Mouse (Mus musculus) midbrain, embryonic 15.5 days (tissue): ENCODE data around the gene Nup210l. TPM values are rescaled to one million over a fixed set of nuclear protein-coding genes. Genes with fewer than 3 reads are reported as not detected.

ENCODE experiments used
- ATAC-seq: fragments of 200-750 bp; cut with Nextera tagmentation; replicated peaks from 2 replicates; pipeline ENCODE4 v1.8.0; 2017; ENCODE audit warnings: moderate TSS enrichment
- H3K27ac ChIP-seq: fragments of 300-500 bp; sonication (generic); 2 replicates; pipeline ENCODE4 v1.5.1; 2015; ENCODE audit warnings: mild to moderate bottlenecking, inconsistent platforms
- H3K27me3 ChIP-seq: fragments of 300-500 bp; sonication (generic); replicated peaks from 2 replicates; pipeline ENCODE4 v1.6.1; 2015; ENCODE audit warnings: inconsistent platforms
- H3K36me3 ChIP-seq: fragments of 300-500 bp; sonication (generic); replicated peaks from 2 replicates; pipeline ENCODE4 v1.6.1; 2015; ENCODE audit warnings: inconsistent platforms
- H3K4me1 ChIP-seq: fragments of 300-500 bp; sonication (generic); 2 replicates; pipeline ENCODE4 v1.6.1; 2015; ENCODE audit warnings: inconsistent platforms
- H3K4me2 ChIP-seq: fragments of 300-500 bp; sonication (generic); 2 replicates; pipeline ENCODE4 v1.6.1; 2015; ENCODE audit warnings: inconsistent platforms, mild to moderate bottlenecking, moderate library complexity
- H3K4me3 ChIP-seq: fragments of 300-500 bp; sonication (generic); 2 replicates; pipeline ENCODE4 v1.5.1; 2015; ENCODE audit warnings: mild to moderate bottlenecking, inconsistent platforms
- H3K9ac ChIP-seq: fragments of 300-500 bp; sonication (generic); 2 replicates; pipeline ENCODE4 v1.6.1; 2015; ENCODE audit warnings: mild to moderate bottlenecking, inconsistent platforms
- H3K9me3 ChIP-seq: fragments of 300-500 bp; sonication (generic); 2 replicates; pipeline ENCODE4 v1.6.1; 2016; ENCODE audit warnings: inconsistent platforms
- WGBS: fragments of 180-500 bp; shearing (Covaris S2); methylation state at CpG from one replicate; pipeline ENCODE4 v1.1.7; 2015; ENCODE audit warnings: mixed read lengths; 5-methylcytosine and 5-hydroxymethylcytosine counted together
- polyA plus RNA-seq: library from polyadenylated mRNA; unstranded; fragments of >200 nt; fragmentation: Nextera tagmentation; extraction: Ambion mirVana; gene quantifications from 2 replicates; pipeline ENCODE4 v1.2.1, GENCODE M21; 2015

Gene Nup210l
- polyA plus RNA-seq, 1 experiment from 2014 or later, result 0.26 TPM

DNA sequence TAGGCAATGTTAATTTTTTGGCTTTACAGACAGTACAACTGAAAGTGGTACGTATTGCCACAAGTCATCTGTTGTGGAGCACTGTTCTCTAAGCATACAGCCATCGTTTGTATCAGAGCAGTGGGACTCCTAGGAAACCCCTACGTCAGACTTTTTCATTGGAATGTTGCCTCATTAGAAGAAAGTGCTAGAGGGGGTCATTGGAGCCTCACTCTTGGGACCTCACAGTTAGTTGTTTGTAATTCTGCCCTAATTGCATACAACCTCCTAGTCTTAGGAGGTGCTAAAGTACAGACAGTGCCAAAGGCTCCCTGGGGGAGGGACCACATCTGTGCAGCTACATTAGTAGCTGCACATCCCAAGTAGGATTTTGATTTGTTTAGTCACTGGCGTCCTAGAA is 90.8 kb downstream of the Nup210l start:
- H3K9ac ChIP-seq, result no peak overlapping the region
- H3K27me3 ChIP-seq, result no peaks in the 10 kb centered on the region
- no peak overlapping the region for H3K4me2 ChIP-seq
- 51% methylated on average over 4 of the region's 4 CpGs for WGBS
- no peaks in the 10 kb centered on the region for H3K36me3 ChIP-seq
- ATAC-seq, result no peak
- H3K4me3 ChIP-seq, result no peak overlapping the region
- no peak overlapping the region for H3K27ac ChIP-seq
- no peaks in the 10 kb centered on the region for H3K4me1 ChIP-seq
- no peaks in the 10 kb centered on the region for H3K9me3 ChIP-seq

DNA sequence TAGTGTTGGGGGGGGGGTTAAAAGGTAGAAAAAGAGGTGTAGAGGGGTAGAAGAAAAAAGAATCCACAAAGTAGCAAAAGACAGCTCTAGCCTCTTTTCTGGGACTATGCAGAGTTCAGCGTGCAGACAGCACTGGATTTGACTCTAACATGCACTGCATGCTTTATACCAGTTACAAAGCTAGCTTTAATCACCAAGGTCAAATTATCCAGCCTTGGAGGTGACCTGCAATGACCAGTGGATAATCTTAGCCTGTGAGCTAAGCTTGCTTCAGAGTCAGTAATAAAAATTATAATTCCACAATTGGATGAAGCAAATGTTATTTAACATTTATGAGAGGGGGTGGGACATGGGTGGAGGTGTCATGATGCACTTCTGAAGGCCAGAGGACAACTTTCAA is 91.7 kb downstream of the Nup210l start:
- no peak for ATAC-seq
- Histone ChIP-seq H3K9me3 (no peaks in the 10 kb centered on the region), H3K27ac (no peak overlapping the region), H3K4me1 (no peaks in the 10 kb centered on the region), H3K4me3 (no peak overlapping the region), H3K36me3 (no peaks in the 10 kb centered on the region), H3K9ac (no peak overlapping the region), H3K4me2 (no peak overlapping the region), H3K27me3 (no peaks in the 10 kb centered on the region)
- WGBS, result 80% methylated on average over 1 of the region's 1 CpGs

DNA sequence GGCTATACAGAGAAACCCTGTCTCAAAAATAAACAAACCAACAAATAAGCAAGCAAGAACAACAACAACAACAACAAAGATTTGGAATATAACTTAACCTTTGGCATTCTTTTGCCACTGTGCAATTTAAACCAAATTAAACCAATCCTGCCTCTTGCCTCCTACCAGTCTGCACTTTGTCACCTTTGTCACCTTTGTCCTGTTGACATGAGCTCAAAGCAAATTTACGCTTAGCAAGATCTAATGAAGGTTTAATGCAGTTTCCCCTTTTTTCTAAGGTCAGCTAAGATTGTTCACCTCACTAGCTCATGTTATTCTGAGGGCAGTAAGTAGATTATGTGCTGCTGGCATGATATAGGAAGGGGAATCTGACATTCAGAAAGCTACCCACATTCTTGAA is 93.6 kb downstream of the Nup210l start:
- no peaks in the 10 kb centered on the region for H3K27me3 ChIP-seq
- WGBS, result 95% methylated on average over 1 of the region's 1 CpGs
- no peak overlapping the region for H3K27ac ChIP-seq
- ATAC-seq, result no peak
- no peak overlapping the region for H3K4me2 ChIP-seq
- H3K4me3 ChIP-seq, result no peak overlapping the region
- H3K9ac ChIP-seq, result no peak overlapping the region
- no peaks in the 10 kb centered on the region for H3K36me3 ChIP-seq
- no peaks in the 10 kb centered on the region for H3K4me1 ChIP-seq
- H3K9me3 ChIP-seq, result no peaks in the 10 kb centered on the region

DNA sequence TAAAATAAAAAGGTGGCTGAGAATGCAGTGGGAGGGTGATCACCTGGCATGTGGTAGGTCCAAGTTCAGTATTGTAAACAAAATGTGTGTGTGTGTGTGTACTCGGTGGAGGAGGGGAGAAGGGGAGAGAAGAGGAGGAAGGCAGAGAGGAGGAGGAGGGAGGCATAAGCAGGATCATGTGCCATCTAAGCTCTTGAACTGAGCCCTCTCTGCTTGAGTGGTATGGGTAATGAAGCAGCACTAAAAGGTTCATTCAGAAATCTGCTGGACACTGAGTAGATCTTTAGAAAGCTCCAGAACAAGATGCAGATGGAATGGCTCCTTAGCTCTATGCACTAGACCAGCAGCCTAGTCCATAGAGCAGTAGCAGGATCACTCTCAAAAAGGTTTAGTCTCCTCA is 99.0 kb downstream of the Nup210l start:
- H3K27ac ChIP-seq, result no peak overlapping the region
- WGBS, result 71% methylated on average over 1 of the region's 1 CpGs

DNA sequence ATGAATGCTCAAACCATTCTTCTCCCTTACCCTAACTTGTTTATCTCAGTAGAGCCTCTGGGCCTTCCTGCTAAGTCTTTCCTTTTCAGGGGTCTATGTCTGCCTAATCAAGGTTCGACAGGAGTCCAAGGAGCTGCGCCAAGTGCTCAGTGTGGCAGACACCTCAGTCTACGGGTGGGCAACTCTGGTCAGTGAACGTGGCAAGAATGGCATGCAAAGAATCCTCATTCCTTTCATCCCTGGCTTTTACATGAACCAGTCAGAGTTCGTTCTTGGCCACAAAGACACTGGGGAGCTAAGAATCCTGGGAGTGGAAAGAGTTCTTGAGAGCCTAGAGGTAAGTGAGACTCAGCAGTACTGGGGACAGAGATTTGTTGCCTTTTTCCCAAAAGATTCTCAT is 99.7 kb downstream of the Nup210l start:
- peaks cover 7% of the 10 kb centered on the region; the same call in 1 of the 2 replicates for H3K36me3 ChIP-seq
- no peaks in the 10 kb centered on the region for H3K4me1 ChIP-seq
- no peak overlapping the region for H3K4me3 ChIP-seq
- H3K4me2 ChIP-seq, result no peak overlapping the region
- H3K9ac ChIP-seq, result no peak overlapping the region
- no peaks in the 10 kb centered on the region for H3K9me3 ChIP-seq
- no peaks in the 10 kb centered on the region for H3K27me3 ChIP-seq
- WGBS, result 78% methylated on average over 5 of the region's 5 CpGs
- no peak overlapping the region for H3K27ac ChIP-seq
- ATAC-seq, result no peak

More for the DNA sequence above, 99.0 kb downstream of the Nup210l start:
- no peak overlapping the region for H3K4me3 ChIP-seq
- H3K4me2 ChIP-seq, result no peak overlapping the region
- no peaks in the 10 kb centered on the region for H3K27me3 ChIP-seq
- no peaks in the 10 kb centered on the region for H3K9me3 ChIP-seq
- H3K36me3 ChIP-seq, result 0 out of 2 replicates have a peak, but pooled peaks cover under 1% of the 10 kb centered on the region
- no peaks in the 10 kb centered on the region for H3K4me1 ChIP-seq
- no peak overlapping the region for H3K9ac ChIP-seq
- no peak for ATAC-seq

DNA sequence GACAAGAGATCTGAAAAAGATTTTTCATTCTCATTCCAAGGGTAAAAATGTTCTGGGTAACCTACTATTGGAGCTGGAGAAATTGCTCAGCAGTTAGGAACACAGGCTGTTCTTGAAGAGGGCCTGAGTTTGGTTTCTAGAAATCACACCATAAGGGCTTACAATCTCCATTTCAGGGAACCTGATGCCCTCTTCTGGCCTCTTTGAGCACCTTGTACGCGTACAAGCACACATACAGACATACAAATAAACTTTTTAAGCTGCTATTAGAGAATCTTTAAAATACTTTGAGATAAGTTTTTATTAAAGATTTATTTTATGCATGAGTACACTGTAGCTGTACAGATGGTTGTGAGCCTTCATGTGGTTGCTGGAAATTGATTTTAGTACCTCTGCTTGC is 100.7 kb downstream of the Nup210l start:
- H3K9ac ChIP-seq, result no peak overlapping the region
- H3K4me2 ChIP-seq, result no peak overlapping the region
- no peak overlapping the region for H3K27ac ChIP-seq
- H3K4me1 ChIP-seq, result no peaks in the 10 kb centered on the region
- 95% methylated on average over 2 of the region's 2 CpGs for WGBS
- no peak overlapping the region for H3K4me3 ChIP-seq
- no peaks in the 10 kb centered on the region for H3K27me3 ChIP-seq
- peaks cover 12% of the 10 kb centered on the region; the same call in 1 of the 2 replicates for H3K36me3 ChIP-seq
- no peaks in the 10 kb centered on the region for H3K9me3 ChIP-seq
- ATAC-seq, result no peak

DNA sequence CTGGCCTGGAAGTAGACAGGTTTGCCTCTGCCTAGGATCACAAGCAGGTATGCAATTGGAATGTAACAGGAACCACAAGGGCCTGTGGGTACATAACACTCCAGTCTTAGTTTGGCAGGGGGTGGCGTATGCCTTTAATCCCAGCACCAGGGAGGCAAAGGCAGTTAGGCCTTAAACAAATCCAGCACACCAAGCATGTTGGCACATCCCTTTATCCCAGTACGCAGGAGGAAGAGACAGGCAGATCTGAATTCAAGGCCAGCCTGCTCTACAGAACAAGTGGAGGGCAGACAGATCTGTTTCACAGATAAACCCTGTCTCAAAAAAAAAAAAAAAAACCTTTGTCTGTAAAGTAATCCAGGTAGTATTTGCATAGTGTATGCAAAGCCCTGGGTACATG is 104.7 kb downstream of the Nup210l start:
- Histone ChIP-seq H3K27ac (no peak overlapping the region), H3K4me2 (no peak overlapping the region), H3K9ac (no peak overlapping the region), H3K4me1 (peaks cover 24% of the 10 kb centered on the region), H3K9me3 (no peaks in the 10 kb centered on the region), H3K4me3 (no peak overlapping the region), H3K36me3 (peaks cover 19% of the 10 kb centered on the region; the same call in 1 of the 2 replicates), H3K27me3 (no peaks in the 10 kb centered on the region)
- WGBS, result 92% methylated on average over 2 of the region's 2 CpGs
- no peak for ATAC-seq

DNA sequence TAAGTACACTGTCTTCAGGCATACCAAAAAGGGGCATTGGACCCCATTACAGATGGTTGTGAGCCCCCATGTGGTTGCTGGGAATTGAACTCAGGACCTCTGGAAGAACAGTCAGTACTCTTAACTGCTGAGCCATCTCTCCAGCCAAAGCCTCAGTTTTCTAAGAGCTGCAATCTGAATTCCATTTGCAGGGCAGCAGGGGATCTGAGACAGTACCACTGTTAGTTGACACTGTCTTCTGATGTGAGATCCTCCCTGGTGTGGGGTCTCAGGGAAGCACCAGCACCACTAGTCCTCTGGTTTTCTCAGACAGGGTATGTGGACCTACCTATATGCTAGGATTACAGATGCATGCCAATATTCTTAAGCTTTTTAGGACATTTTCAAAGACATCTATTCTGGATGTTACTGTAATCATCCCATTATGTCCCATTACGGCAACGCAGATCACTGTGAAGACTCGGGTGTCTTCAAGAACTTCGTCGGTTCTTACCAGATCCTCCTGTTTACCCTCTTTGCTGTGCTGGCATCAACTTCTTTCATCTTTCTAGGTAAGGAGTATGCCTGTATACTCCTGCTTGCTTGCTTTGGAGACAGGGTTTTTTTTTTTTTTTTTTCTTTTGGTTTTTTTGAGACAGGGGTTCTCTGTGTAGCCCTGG is 106.1 kb downstream of the Nup210l start:
- no peak for ATAC-seq
- Histone ChIP-seq H3K4me2 (no peak overlapping the region), H3K27me3 (no peaks in the 10 kb centered on the region), H3K9me3 (no peaks in the 10 kb centered on the region), H3K4me3 (no peak overlapping the region), H3K9ac (no peak overlapping the region), H3K4me1 (peaks cover 32% of the 10 kb centered on the region), H3K36me3 (peaks cover 19% of the 10 kb centered on the region; the same call in 1 of the 2 replicates), H3K27ac (no peak overlapping the region)
- 93% methylated on average over 5 of the region's 5 CpGs for WGBS

DNA sequence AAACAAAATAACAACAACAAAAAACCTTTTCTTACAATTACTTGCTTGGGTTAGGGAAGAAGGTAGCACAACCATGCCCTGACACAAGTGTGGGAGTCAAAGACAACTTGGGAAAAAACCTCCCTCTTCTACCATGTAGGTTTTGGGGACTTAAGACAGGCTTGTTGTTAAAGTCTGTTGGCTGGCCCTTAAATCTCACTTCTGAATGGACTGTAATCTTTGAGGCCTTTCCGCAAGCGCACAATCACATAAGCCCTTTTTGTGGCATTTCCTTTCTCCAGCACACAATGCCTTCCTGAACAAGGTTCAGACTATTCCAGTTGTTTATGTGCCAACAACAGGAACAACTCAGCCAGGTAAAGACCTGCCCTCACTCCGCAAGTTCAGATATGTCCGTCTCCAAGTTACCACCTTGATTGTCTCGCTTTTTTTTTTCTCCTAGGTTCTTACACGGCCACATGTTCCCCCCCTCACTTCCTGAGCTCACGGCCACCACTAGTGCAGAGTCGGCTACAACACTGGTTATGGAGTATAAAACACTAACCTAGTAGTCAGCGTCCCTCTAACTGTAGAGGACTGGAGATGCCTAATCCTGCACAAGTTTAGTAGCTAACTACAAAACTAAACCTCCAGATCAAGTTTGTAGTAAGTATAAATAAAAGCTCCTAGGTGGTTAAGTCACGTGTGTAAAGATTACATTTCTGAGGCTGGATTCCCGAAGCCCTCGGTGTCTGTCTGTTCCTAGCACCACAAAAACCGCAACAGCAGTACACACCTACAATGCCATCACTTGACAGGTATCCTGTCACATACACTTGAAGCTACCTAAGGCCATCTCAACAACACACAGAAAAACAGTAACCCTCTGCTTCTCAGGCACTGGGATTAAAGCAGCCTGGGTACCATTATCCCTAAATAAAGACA is 107.8 kb downstream of the Nup210l start:
- H3K4me2 ChIP-seq, result peak overlapping the region; percentile 96; the same call in 1 of the 2 replicates
- no peaks in the 10 kb centered on the region for H3K27me3 ChIP-seq
- no peak overlapping the region for H3K9ac ChIP-seq
- WGBS, result 85% methylated on average over 13 of the region's 13 CpGs
- H3K36me3 ChIP-seq, result peaks cover 19% of the 10 kb centered on the region; the same call in 1 of the 2 replicates
- H3K27ac ChIP-seq, result no peak overlapping the region
- H3K4me3 ChIP-seq, result peak overlapping the region; percentile 93; the same call in 1 of the 2 replicates
- no peak for ATAC-seq
- no peaks in the 10 kb centered on the region for H3K9me3 ChIP-seq
- peaks cover 32% of the 10 kb centered on the region for H3K4me1 ChIP-seq

DNA sequence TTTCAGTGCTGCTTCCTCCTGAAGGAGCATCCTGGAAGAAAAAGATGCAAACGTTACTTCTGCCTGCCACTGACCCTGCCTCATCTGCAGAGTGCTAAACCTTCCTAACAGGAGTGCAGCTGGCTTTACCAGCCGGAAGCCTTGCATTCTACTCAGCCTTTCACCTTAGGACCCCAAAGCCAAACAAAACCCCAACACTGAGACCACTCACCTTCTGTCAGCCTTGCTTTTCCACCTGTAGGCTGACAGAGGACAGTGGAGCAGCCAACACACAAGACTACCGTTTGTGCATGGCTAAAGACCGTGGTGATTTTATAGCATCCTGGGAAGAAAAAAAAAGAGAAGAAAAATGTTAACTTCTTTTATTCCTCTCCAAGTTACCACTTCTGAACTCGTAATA is 108.8 kb downstream of the Nup210l start:
- Histone ChIP-seq H3K4me2 (peak overlapping the region; percentile 96), H3K36me3 (peaks cover 19% of the 10 kb centered on the region; the same call in 1 of the 2 replicates), H3K27me3 (no peaks in the 10 kb centered on the region), H3K4me3 (peak overlapping the region; percentile 93), H3K9ac (peak overlapping the region; percentile 93), H3K27ac (peak overlapping the region; percentile 91), H3K4me1 (peaks cover 32% of the 10 kb centered on the region), H3K9me3 (no peaks in the 10 kb centered on the region)
- WGBS, result 15% methylated on average over 5 of the region's 5 CpGs
- ATAC-seq, result no peak

DNA sequence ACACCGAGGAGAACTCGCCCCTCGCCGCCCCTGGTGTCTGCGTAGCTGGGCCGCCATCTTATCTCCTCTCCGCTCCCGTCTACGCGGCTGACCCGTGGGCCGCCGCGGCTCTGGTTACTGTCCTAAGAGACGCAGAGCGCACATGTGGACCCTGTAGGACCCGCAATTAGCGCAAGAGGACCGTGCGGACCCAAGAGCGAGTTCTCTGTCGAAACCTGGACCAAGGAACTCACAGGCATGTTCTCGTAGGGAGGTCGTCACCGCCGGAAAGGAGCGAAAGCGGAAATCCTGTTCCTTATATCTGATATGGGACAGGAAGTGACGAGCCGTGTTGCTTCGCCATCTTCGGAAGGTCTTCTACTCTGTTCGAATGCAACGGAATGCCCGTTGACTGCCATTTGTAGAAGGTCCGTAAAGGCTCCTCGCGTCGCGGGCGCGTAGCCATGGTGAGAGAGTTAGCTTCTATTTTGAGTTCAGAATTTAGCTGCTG is 109.5 kb downstream of the Nup210l start, which contains the start of the genes Rps27 and Rab13:
Gene Rps27, minus strand, starts transcription at position 275 of the 490 bp plus-strand sequence.
Gene Rab13, plus strand, starts transcription at position 319 of the 490 bp plus-strand sequence.
- Histone ChIP-seq H3K36me3 (peaks cover 13% of the 10 kb centered on the region; the same call in 1 of the 2 replicates), H3K4me3 (peak within 1 kb of the TSS; percentile 93), H3K4me1 (peaks cover 32% of the 10 kb centered on the region), H3K9ac (peak within 1 kb of the TSS; percentile 93), H3K27me3 (no peaks in the 10 kb centered on the region), H3K9me3 (no peaks in the 10 kb centered on the region), H3K27ac (peak within 1 kb of the TSS; percentile 91), H3K4me2 (peak within 1 kb of the TSS; percentile 96)
- whole genome bisulfite sequencing, result under 1% methylated on average over 42 of the region's 42 CpGs
- peak; percentile 95 for ATAC-seq
